Mouse (Mus musculus) C2C12 (cell line): ENCODE data around the gene Magix. TPM values are rescaled to one million over a fixed set of nuclear protein-coding genes. Genes with fewer than 3 reads are reported as not detected.

ENCODE experiments used
- H3K27me3 ChIP-seq: one replicate; pipeline ENCODE4 v1.6.1; 2011; ENCODE audit not compliant: control insufficient read depth, insufficient read depth, insufficient read length
- H3K36me3 ChIP-seq: one replicate; pipeline ENCODE4 v1.6.1; 2011; ENCODE audit not compliant: control insufficient read depth, insufficient read depth
- H3K4me3 ChIP-seq: one replicate; pipeline ENCODE4 v1.5.1; 2011; ENCODE audit warnings: mild to moderate bottlenecking, control low read depth; ENCODE audit not compliant: poor library complexity, insufficient read depth, severe bottlenecking
- H3K79me2 ChIP-seq: one replicate; pipeline ENCODE4 v1.6.1; 2011; ENCODE audit not compliant: control insufficient read depth, insufficient read depth
- H3K79me3 ChIP-seq: one replicate; pipeline ENCODE4 v1.6.1; 2011; ENCODE audit warnings: low read depth, control low read depth
- H3ac ChIP-seq: one replicate; pipeline ENCODE3; 2011; ENCODE audit warnings: low read depth; ENCODE audit not compliant: control insufficient read depth, insufficient read length
- CEBPB ChIP-seq: IDR thresholded peaks from one replicate; pipeline ENCODE4 v1.6.1; 2011; ENCODE audit warnings: low read depth, mild to moderate bottlenecking, control low read depth, moderate library complexity
- CTCF ChIP-seq: IDR thresholded peaks from one replicate; pipeline ENCODE4 v1.5.1; 2011; ENCODE audit not compliant: control insufficient read depth, insufficient read depth, insufficient read length
- FOSL1 ChIP-seq: IDR thresholded peaks from one replicate; pipeline ENCODE4 v1.8.0; 2011; ENCODE audit warnings: mild to moderate bottlenecking, low read length; ENCODE audit not compliant: poor library complexity, insufficient read depth, severe bottlenecking
- MAX ChIP-seq: IDR thresholded peaks from one replicate; pipeline ENCODE4 v1.6.1; 2011; ENCODE audit warnings: mild to moderate bottlenecking, control low read depth
- MYOD1 ChIP-seq: IDR thresholded peaks from one replicate; pipeline ENCODE4 v1.6.1; 2011; ENCODE audit warnings: low read depth; ENCODE audit not compliant: control insufficient read depth, insufficient read length
- MYOG ChIP-seq: IDR thresholded peaks from one replicate; pipeline ENCODE4 v1.6.1; 2011; ENCODE audit not compliant: control insufficient read depth, insufficient read length; ENCODE audit errors: extremely low read depth
- USF1 ChIP-seq: IDR thresholded peaks from one replicate; pipeline ENCODE4 v1.6.1; 2011; ENCODE audit warnings: low read depth, mild to moderate bottlenecking, control low read depth, moderate library complexity
- polyA plus RNA-seq: library from polyadenylated mRNA; unstranded; fragments of >200 nt; fragmentation: generic; extraction: Trizol; gene quantifications from one replicate; pipeline ENCODE4 v1.2.1, GENCODE M21; 2012; ENCODE audit warnings: missing spikeins

The Magix gene
- polyA plus RNA-seq, 1 experiment = 0.08 TPM

GRCm38 (mm10) chrX:7679405-7680056 lies 1.5 kb downstream of the Magix start:
- H3ac ChIP-seq = peak overlapping the region; percentile 12
- no peaks in the 10 kb centered on the region for H3K79me2 ChIP-seq
- H3K36me3 ChIP-seq = no peaks in the 10 kb centered on the region
- H3K79me3 ChIP-seq = no peaks in the 10 kb centered on the region
- TF ChIP-seq CTCF (peak; percentile 76), MYOD1 (no peak)
- H3K27me3 ChIP-seq = no peaks in the 10 kb centered on the region
- no peak overlapping the region for H3K4me3 ChIP-seq

DNA sequence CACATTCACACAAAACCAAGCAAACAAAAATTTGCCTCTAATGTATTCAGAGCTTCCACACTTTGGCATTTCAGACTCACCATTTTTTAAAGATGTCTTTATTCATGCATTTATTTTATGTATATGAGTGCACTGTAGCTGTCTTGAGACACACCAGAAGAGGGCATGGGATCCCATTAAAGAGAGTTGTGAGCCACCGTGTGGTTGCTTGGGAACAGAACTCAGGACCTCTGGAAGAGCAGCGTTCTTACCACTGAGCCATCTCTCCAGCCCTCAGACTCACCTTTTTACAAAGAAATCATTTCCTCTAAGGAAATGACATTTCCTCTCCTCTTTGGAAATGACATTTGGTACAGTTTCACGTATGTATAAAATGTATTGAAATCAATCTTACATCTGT lies 2.1 kb downstream of the Magix start:
- no peak overlapping the region for H3K4me3 ChIP-seq
- no peaks in the 10 kb centered on the region for H3K79me2 ChIP-seq
- TF ChIP-seq FOSL1 (no peak), CEBPB (no peak), CTCF (no peak), USF1 (no peak), MAX (no peak), MYOD1 (no peak), MYOG (no peak)
- H3K36me3 ChIP-seq = no peaks in the 10 kb centered on the region
- H3K27me3 ChIP-seq = no peaks in the 10 kb centered on the region
- H3ac ChIP-seq = no peak overlapping the region
- no peaks in the 10 kb centered on the region for H3K79me3 ChIP-seq

GRCm38 (mm10) chrX:7675001-7675380 lies 6.1 kb downstream of the Magix start:
- Histone ChIP-seq H3ac (no peak overlapping the region), H3K79me2 (peaks cover 17% of the 10 kb centered on the region), H3K27me3 (no peaks in the 10 kb centered on the region), H3K79me3 (peaks cover 8% of the 10 kb centered on the region), H3K4me3 (no peak overlapping the region), H3K36me3 (peaks cover 2% of the 10 kb centered on the region)
- TF ChIP-seq MYOD1 (no peak), MYOG (no peak), CEBPB (no peak), FOSL1 (no peak), USF1 (no peak)

GRCm38 (mm10) chrX:7674284-7675000 lies 6.6 kb downstream of the Magix start:
- Histone ChIP-seq H3K4me3 (no peak overlapping the region), H3K79me3 (peaks cover 13% of the 10 kb centered on the region), H3K79me2 (peaks cover 23% of the 10 kb centered on the region), H3ac (no peak overlapping the region), H3K36me3 (peaks cover 7% of the 10 kb centered on the region), H3K27me3 (no peaks in the 10 kb centered on the region)
- TF ChIP-seq FOSL1 (no peak), MYOG (no peak), MYOD1 (no peak), USF1 (no peak), CTCF (no peak), CEBPB (no peak), MAX (no peak)

DNA sequence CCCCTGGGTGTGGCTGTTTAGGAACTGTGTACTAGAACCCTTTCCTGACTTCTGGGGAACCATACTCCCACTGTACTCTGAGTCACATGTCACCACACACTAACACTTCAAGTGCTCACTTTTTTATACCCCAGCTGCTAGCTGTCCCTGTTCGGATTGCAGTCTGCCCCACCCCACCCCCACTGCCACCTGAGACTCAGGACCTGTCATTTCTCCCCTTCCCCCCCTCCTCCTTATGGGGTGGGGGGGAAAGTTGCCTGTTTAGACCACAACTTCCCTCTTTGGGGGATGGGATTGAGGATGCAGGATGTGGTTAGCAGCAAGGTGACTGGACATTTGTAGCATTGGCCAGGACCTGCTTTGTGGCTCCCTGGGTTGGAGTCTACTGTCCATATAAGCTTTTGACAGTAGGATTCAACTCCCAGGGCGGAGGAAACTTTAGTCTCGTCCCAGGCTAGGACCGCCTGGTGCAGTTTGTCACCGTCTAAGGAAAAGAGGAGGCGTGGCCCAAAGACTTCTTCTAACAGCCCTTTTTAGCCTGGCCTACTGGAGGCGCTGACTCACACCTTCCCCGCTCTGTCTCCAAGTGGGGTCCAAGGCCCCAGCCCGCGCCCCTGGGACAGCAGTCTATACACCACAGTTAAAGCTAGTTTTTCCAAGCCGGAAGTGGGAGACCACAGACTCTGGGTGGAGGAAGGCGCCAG lies 7.3 kb downstream of the Magix start:
- Histone ChIP-seq H3K36me3 (peaks cover 10% of the 10 kb centered on the region), H3K27me3 (no peaks in the 10 kb centered on the region), H3ac (peak overlapping the region; percentile 18), H3K4me3 (no peak overlapping the region), H3K79me2 (peaks cover 30% of the 10 kb centered on the region), H3K79me3 (peaks cover 19% of the 10 kb centered on the region)
- TF ChIP-seq FOSL1 (no peak), USF1 (peak; percentile 57), MAX (no peak), MYOG (no peak)

DNA sequence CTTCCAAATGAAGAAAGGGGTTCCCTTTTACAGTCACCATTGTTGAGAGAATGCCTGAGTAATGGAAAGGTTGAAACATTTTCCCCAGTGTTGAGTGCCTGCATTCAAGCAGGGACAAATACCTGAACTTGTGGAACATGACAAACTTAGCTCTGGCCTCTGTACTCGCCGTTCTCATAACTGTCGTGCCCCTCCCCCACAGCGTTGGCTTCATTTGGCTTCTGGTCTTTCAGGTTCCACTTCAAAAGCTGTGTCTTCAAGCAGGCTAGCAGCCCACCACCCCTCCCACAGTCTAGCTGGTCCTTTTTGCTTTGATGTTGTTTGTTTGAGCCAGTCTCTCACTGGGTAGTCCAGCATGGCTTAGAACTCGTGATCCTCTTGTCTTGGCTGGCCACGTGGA lies 8.3 kb downstream of the Magix start:
- Histone ChIP-seq H3K79me3 (peaks cover 19% of the 10 kb centered on the region), H3K79me2 (peaks cover 33% of the 10 kb centered on the region), H3K27me3 (no peaks in the 10 kb centered on the region), H3K36me3 (peaks cover 16% of the 10 kb centered on the region), H3K4me3 (no peak overlapping the region), H3ac (peak overlapping the region; percentile 43)
- TF ChIP-seq CTCF = no peak
